Mouse (Mus musculus) hindbrain, embryonic 14.5 days (tissue): ENCODE results near the gene Bcl11a. TPM values are rescaled to one million over a fixed set of nuclear protein-coding genes. Genes with fewer than 3 reads are reported as not detected.

Experiments
- ATAC-seq: fragments of 200-750 bp; cut with Nextera tagmentation; 2 replicates; pipeline ENCODE4 v1.8.0; 2017; ENCODE audit warnings: moderate number of reproducible peaks, mild to moderate bottlenecking, moderate TSS enrichment, moderate library complexity; ENCODE audit not compliant: low FRiP score
- DNase-seq: peaks from one replicate; pipeline ENCODE4 v3.0.0-alpha.2; 2015; ENCODE audit warnings: low spot score
- H3K27ac ChIP-seq: fragments of 300-500 bp; sonication (generic); 2 replicates; pipeline ENCODE4 v1.5.1; 2014; ENCODE audit warnings: mild to moderate bottlenecking, moderate library complexity
- H3K27me3 ChIP-seq: fragments of 300-500 bp; sonication (generic); 2 replicates; pipeline ENCODE4 v1.6.1; 2014; ENCODE audit warnings: mild to moderate bottlenecking, low read length, mixed read lengths; ENCODE audit not compliant: control insufficient read depth, insufficient read depth
- H3K36me3 ChIP-seq: fragments of 300-500 bp; sonication (generic); replicated peaks from 2 replicates; pipeline ENCODE4 v1.6.1; 2014; ENCODE audit not compliant: control insufficient read depth, insufficient read depth
- H3K4me1 ChIP-seq: fragments of 300-500 bp; sonication (generic); replicated peaks from 2 replicates; pipeline ENCODE4 v1.6.1; 2014; ENCODE audit warnings: antibody characterized with exemption, low read length, mixed read lengths; ENCODE audit not compliant: control insufficient read depth, insufficient read depth
- H3K4me2 ChIP-seq: fragments of 300-500 bp; sonication (generic); replicated peaks from 2 replicates; pipeline ENCODE4 v1.6.1; 2014; ENCODE audit warnings: mild to moderate bottlenecking, moderate library complexity
- H3K4me3 ChIP-seq: fragments of 300-500 bp; sonication (generic); replicated peaks from 2 replicates; pipeline ENCODE4 v1.5.1; 2014; ENCODE audit warnings: mild to moderate bottlenecking, low read length
- H3K9ac ChIP-seq: fragments of 300-500 bp; sonication (generic); 2 replicates; pipeline ENCODE4 v1.6.1; 2014
- H3K9me3 ChIP-seq: fragments of 300-500 bp; sonication (generic); 2 replicates; pipeline ENCODE4 v1.6.1; 2016; ENCODE audit warnings: low read length; ENCODE audit not compliant: control insufficient read depth
- WGBS: fragments of 180-500 bp; shearing (Covaris S2); extraction: QIAGEN DNeasy Blood & Tissue Kit; methylation state at CpG from one replicate; pipeline ENCODE4 v1.1.7; 2014; 5-methylcytosine and 5-hydroxymethylcytosine counted together
- polyA plus RNA-seq: library from polyadenylated mRNA; unstranded; fragments of >200 nt; fragmentation: Nextera tagmentation; extraction: Ambion mirVana; gene quantifications from 2 replicates; pipeline ENCODE4 v1.2.1, GENCODE M21; 2014

Gene Bcl11a
- polyA plus RNA-seq, 1 experiment from 2014 or later: 117 TPM

GRCm38 (mm10) chr11:24062495-24063096 is 15.3 kb upstream of the Bcl11a start:
- H3K4me3 ChIP-seq: no peak overlapping the region
- H3K9me3 ChIP-seq: no peaks in the 10 kb centered on the region
- H3K4me2 ChIP-seq: peak overlapping the region; percentile 71
- 14% methylated on average over 9 of the region's 9 CpGs for WGBS
- peak overlapping the region; percentile 69 for H3K27ac ChIP-seq
- peak; percentile 56; the same call in 1 of the 2 replicates for ATAC-seq
- no peak for DNase-seq
- H3K36me3 ChIP-seq: no peaks in the 10 kb centered on the region
- H3K27me3 ChIP-seq: no peaks in the 10 kb centered on the region
- H3K9ac ChIP-seq: peak overlapping the region; percentile 12; the same call in 1 of the 2 replicates
- H3K4me1 ChIP-seq: peaks cover 21% of the 10 kb centered on the region

- Histone ChIP-seq H3K27me3 (no peaks in the 10 kb centered on the region), H3K27ac (no peak overlapping the region), H3K4me1 (peaks cover 21% of the 10 kb centered on the region), H3K9ac (no peak overlapping the region), H3K4me2 (no peak overlapping the region), H3K36me3 (no peaks in the 10 kb centered on the region), H3K9me3 (no peaks in the 10 kb centered on the region), H3K4me3 (no peak overlapping the region)
- 75% methylated on average over 6 of the region's 6 CpGs for WGBS
- ATAC-seq (no peak), DNase-seq (no peak)
Measured at GRCm38 (mm10) chr11:24064221-24064620, 13.6 kb upstream of the Bcl11a start.

GRCm38 (mm10) chr11:24065313-24065712 is 12.5 kb upstream of the Bcl11a start:
- no peak overlapping the region for H3K9ac ChIP-seq
- no peak for DNase-seq
- H3K4me3 ChIP-seq: no peak overlapping the region
- H3K9me3 ChIP-seq: no peaks in the 10 kb centered on the region
- H3K27ac ChIP-seq: peak overlapping the region; percentile 45; the same call in 1 of the 2 replicates
- no peak overlapping the region for H3K4me2 ChIP-seq
- H3K27me3 ChIP-seq: no peaks in the 10 kb centered on the region
- WGBS: 34% methylated on average over 4 of the region's 4 CpGs
- no peaks in the 10 kb centered on the region for H3K36me3 ChIP-seq
- H3K4me1 ChIP-seq: peaks cover 19% of the 10 kb centered on the region
- peak; percentile 50 for ATAC-seq

DNA sequence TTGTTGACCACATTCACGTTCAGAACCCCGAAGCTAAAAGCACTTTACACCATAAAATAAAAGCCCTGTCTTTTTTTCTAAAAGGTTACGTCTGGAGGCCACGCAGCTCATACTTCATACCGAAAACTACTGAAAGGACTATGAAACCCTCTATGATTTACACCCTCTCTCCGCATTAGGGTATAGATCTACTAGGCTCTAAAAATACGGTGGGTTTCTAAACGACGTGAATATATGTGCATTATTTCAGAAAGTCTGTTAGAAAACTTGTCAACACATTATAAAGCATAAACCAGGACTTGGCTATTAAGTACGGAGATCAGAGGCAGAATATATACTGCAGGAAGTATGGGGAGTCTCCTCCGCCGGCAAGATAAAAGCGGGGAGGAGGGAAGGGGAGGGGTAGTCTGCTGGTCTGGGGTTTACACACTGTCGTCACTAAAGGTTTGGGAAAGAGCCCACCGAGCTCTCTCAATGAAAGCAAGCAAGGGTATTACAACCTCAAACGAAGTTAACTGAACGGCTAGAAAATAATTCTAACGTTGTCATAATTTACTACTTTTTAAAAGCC is 3.8 kb upstream of the Bcl11a start:
- Histone ChIP-seq H3K4me3 (peak overlapping the region; percentile 87), H3K9ac (peak overlapping the region; percentile 98), H3K4me2 (peak overlapping the region; percentile 100), H3K4me1 (peaks cover 14% of the 10 kb centered on the region), H3K9me3 (no peaks in the 10 kb centered on the region), H3K27ac (peak overlapping the region; percentile 99), H3K27me3 (no peaks in the 10 kb centered on the region), H3K36me3 (no peaks in the 10 kb centered on the region)
- DNase-seq (no peak), ATAC-seq (no peak)
- 1% methylated on average over 18 of the region's 18 CpGs for WGBS

DNA sequence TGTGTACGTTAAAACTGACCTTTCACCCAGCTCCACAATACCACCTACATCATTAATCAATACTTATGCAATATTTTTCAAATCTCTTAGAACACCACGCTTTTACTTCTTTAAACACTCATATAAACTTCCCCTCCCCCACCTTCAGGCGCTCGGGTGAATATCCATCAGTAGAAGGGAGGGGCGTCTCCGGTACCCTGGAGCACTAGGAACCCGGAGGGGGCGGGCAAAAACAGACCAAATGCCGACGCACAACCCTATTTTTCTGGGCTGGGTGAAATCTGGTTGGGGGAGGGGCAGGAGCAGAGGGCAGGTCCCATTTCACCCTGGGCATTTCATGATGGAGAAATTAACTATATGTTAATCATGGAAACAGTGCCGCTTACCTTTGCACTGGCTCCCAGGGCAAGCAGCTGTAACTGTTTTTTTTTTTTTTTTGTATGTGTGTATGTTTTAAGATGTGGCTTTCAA is 3.2 kb upstream of the Bcl11a start, which contains the start of gene A830031A19Rik:
Gene A830031A19Rik (minus strand): TSS at position 421 of the 471 bp plus-strand sequence.
- Histone ChIP-seq H3K4me2 (peak within 1 kb of the TSS; percentile 100), H3K9ac (peak within 1 kb of the TSS; percentile 98), H3K4me1 (peaks cover 14% of the 10 kb centered on the region), H3K27me3 (no peaks in the 10 kb centered on the region), H3K27ac (peak within 1 kb of the TSS; percentile 99), H3K9me3 (no peaks in the 10 kb centered on the region), H3K36me3 (no peaks in the 10 kb centered on the region), H3K4me3 (peak within 1 kb of the TSS; percentile 87)
- ATAC-seq (no peak), DNase-seq (no peak)
- under 1% methylated on average over 11 of the region's 11 CpGs for WGBS

GRCm38 (mm10) chr11:24075486-24076126 is 2.2 kb upstream of the Bcl11a start:
- ATAC-seq (no peak), DNase-seq (no peak)
- H3K9me3 ChIP-seq: no peaks in the 10 kb centered on the region
- peak overlapping the region; percentile 100 for H3K4me2 ChIP-seq
- peak overlapping the region; percentile 98 for H3K9ac ChIP-seq
- peak overlapping the region; percentile 87 for H3K4me3 ChIP-seq
- peak overlapping the region; percentile 99 for H3K27ac ChIP-seq
- H3K27me3 ChIP-seq: no peaks in the 10 kb centered on the region
- peaks cover 14% of the 10 kb centered on the region for H3K4me1 ChIP-seq
- no peaks in the 10 kb centered on the region for H3K36me3 ChIP-seq
- under 1% methylated on average over 17 of the region's 17 CpGs for WGBS

GRCm38 (mm10) chr11:24076127-24076650 is 1.7 kb upstream of the Bcl11a start:
- ATAC-seq: peak; percentile 28; the same call in 1 of the 2 replicates
- Histone ChIP-seq H3K4me1 (peaks cover 14% of the 10 kb centered on the region), H3K27ac (peak overlapping the region; percentile 99), H3K27me3 (no peaks in the 10 kb centered on the region), H3K9me3 (no peaks in the 10 kb centered on the region), H3K9ac (peak overlapping the region; percentile 98), H3K4me2 (peak overlapping the region; percentile 100), H3K4me3 (peak overlapping the region; percentile 87), H3K36me3 (no peaks in the 10 kb centered on the region)
- WGBS: under 1% methylated on average over 32 of the region's 32 CpGs
- DNase-seq: peak; percentile 91

GRCm38 (mm10) chr11:24076821-24077730 is 780 bp upstream of the Bcl11a start:
- ATAC-seq (peak; percentile 10), DNase-seq (no peak)
- WGBS: 0% methylated on average over 59 of the region's 59 CpGs
- H3K27me3 ChIP-seq: no peaks in the 10 kb centered on the region
- peak overlapping the region; percentile 100 for H3K4me2 ChIP-seq
- peak overlapping the region; percentile 99 for H3K27ac ChIP-seq
- H3K9me3 ChIP-seq: no peaks in the 10 kb centered on the region
- peak overlapping the region; percentile 98 for H3K9ac ChIP-seq
- peak overlapping the region; percentile 87 for H3K4me3 ChIP-seq
- H3K36me3 ChIP-seq: no peaks in the 10 kb centered on the region
- H3K4me1 ChIP-seq: peaks cover 14% of the 10 kb centered on the region
